Mouse (Mus musculus): ENCODE data around the gene Lrrc2. TPM values are rescaled to one million over a fixed set of nuclear protein-coding genes. Genes with fewer than 3 reads are reported as not detected.

Lrrc2 gene
- total and polyA plus RNA-seq, 3 experiments, result 0.07 TPM; not detected in 2

- H3K4me3 ChIP-seq (ENCODE audit: control insufficient read depth in 1 of 2, insufficient read depth in 1 of 2, low read depth in 2 of 2, low read length in 2 of 2), result no peak overlapping the region
- peaks cover 0 to 2% of the 10 kb centered on the region in 2 experiments; a peak in 1 of 4 replicates for H3K36me3 ChIP-seq (ENCODE audit: control insufficient read depth in 1 of 2, insufficient read depth in 2 of 2, low read length in 2 of 2)
- no peaks in the 10 kb centered on the region for H3K9me3 ChIP-seq (replicated peaks; ENCODE audit: insufficient read depth, low read length)
- H3K27ac ChIP-seq (ENCODE audit: control insufficient read depth, low read depth, low read length), result no peak overlapping the region
- no peak for DNase-seq (ENCODE audit: low read depth, low spot score)
- TF ChIP-seq RAD21 (IDR thresholded peaks at IDR 0.05; ENCODE audit: low read depth, low read length) (no peak), SMC3 (IDR thresholded peaks at IDR 0.05; ENCODE audit: low read depth, low read length) (no peak), UBTF (IDR thresholded peaks at IDR 0.05; ENCODE audit: borderline replicate concordance, insufficient read depth, low read depth, low read length) (no peak), ZMIZ1 (IDR thresholded peaks at IDR 0.05; ENCODE audit: low read depth, low read length) (no peak), CHD2 (IDR thresholded peaks at IDR 0.05; ENCODE audit: low read length) (no peak), ELF1 (IDR thresholded peaks at IDR 0.05; ENCODE audit: low read depth, low read length) (no peak), KAT2A (conservative IDR thresholded peaks at IDR 0.05; ENCODE audit: low read depth, low read length) (no peak), TCF12 (IDR thresholded peaks at IDR 0.05; ENCODE audit: low read depth, low read length) (no peak), CHD1 (IDR thresholded peaks at IDR 0.05; ENCODE audit: low read depth, low read length) (no peak), USF2 (IDR thresholded peaks at IDR 0.05; ENCODE audit: borderline replicate concordance in 1 of 2, insufficient read depth in 1 of 2, low read depth in 1 of 2, low read length in 2 of 2) (no peak), ZNF384 (IDR thresholded peaks at IDR 0.05; ENCODE audit: low read depth, low read length) (no peak), TAL1 (IDR thresholded peaks at IDR 0.05; ENCODE audit: low read length) (no peak), RCOR1 (IDR thresholded peaks at IDR 0.05; ENCODE audit: low read depth, low read length) (no peak), NRF1 (IDR thresholded peaks at IDR 0.05; ENCODE audit: insufficient read depth, low read depth, low read length, poor library complexity, severe bottlenecking) (no peak)
- no peak overlapping the region for H3K9ac ChIP-seq (ENCODE audit: control insufficient read depth, low read depth, low read length, poor library complexity, severe bottlenecking)
- H3K27me3 ChIP-seq (ENCODE audit: control insufficient read depth in 1 of 2, insufficient read depth in 2 of 2, low read length in 2 of 2), result no peaks in the 10 kb centered on the region
- peaks cover 0 to 7% of the 10 kb centered on the region in 2 experiments; a peak in 2 of 4 replicates for H3K4me1 ChIP-seq (ENCODE audit: control insufficient read depth in 1 of 2, insufficient read depth in 2 of 2, low read length in 2 of 2)
- H3K79me2 ChIP-seq (ENCODE audit: control insufficient read depth, insufficient read depth, low read length, poor library complexity), result no peaks in the 10 kb centered on the region
These were observed 1.7 kb downstream of the Lrrc2 start for GRCm38 (mm10) chr9:110952931-110953549.

- Histone ChIP-seq H3K27ac (ENCODE audit: control insufficient read depth, low read depth, low read length) (no peak overlapping the region), H3K4me3 (ENCODE audit: control insufficient read depth in 1 of 2, insufficient read depth in 1 of 2, low read depth in 2 of 2, low read length in 2 of 2) (no peak overlapping the region), H3K9me3 (replicated peaks; ENCODE audit: insufficient read depth, low read length) (no peaks in the 10 kb centered on the region), H3K27me3 (ENCODE audit: control insufficient read depth in 1 of 2, insufficient read depth in 2 of 2, low read length in 2 of 2) (no peaks in the 10 kb centered on the region), H3K36me3 (ENCODE audit: control insufficient read depth in 1 of 2, insufficient read depth in 2 of 2, low read length in 2 of 2) (peaks cover 0 to 2% of the 10 kb centered on the region in 2 experiments; a peak in 1 of 4 replicates), H3K9ac (ENCODE audit: control insufficient read depth, low read depth, low read length, poor library complexity, severe bottlenecking) (no peak overlapping the region), H3K79me2 (ENCODE audit: control insufficient read depth, insufficient read depth, low read length, poor library complexity) (no peaks in the 10 kb centered on the region), H3K4me1 (ENCODE audit: control insufficient read depth in 1 of 2, insufficient read depth in 2 of 2, low read length in 2 of 2) (peaks cover 0 to 5% of the 10 kb centered on the region in 2 experiments; a peak in 2 of 4 replicates)
- no peak for DNase-seq (ENCODE audit: low read depth, low spot score)
- TF ChIP-seq POLR2AphosphoS2 (IDR thresholded peaks at IDR 0.05; ENCODE audit: low read length) (no peak), CTCF (IDR thresholded peaks at IDR 0.05 in 2 of 3, conservative IDR thresholded peaks at IDR 0.05 in 1 of 3; ENCODE audit: control insufficient read depth in 1 of 3, insufficient read depth in 1 of 3, low read depth in 2 of 3, low read length in 3 of 3, poor library complexity in 1 of 3, severe bottlenecking in 1 of 3) (no peak), NELFE (IDR thresholded peaks at IDR 0.05; ENCODE audit: low read depth, low read length) (no peak), MYC (IDR thresholded peaks at IDR 0.05; ENCODE audit: low read depth, low read length) (no peak), POLR2AphosphoS5 (IDR thresholded peaks at IDR 0.05; ENCODE audit: borderline replicate concordance, low read depth, low read length) (no peak), GATA1 (IDR thresholded peaks at IDR 0.05; ENCODE audit: low read depth, low read length) (no peak), MYB (IDR thresholded peaks at IDR 0.05; ENCODE audit: low read depth, low read length) (no peak)
These were observed 2.5 kb downstream of the Lrrc2 start for GRCm38 (mm10) chr9:110953550-110954461.

All from MEL (cell line).